Mouse (Mus musculus) intestine, embryonic 16.5 days (tissue): ENCODE data around the gene BC048679. TPM values are rescaled to one million over a fixed set of nuclear protein-coding genes. Genes with fewer than 3 reads are reported as not detected.
A peak's percentile ranks its signal among the peaks of the same experiment; 100 is the strongest.

Experiments used
- ATAC-seq: fragments of 200-750 bp; cut with Nextera tagmentation; 2 replicates; pipeline ENCODE4 v1.8.0; 2017; ENCODE audit warnings: moderate TSS enrichment, moderate library complexity
- H3K27ac ChIP-seq: fragments of 300-500 bp; sonication (generic); 2 replicates; pipeline ENCODE4 v1.5.1; 2014; ENCODE audit warnings: mild to moderate bottlenecking, low read length
- H3K27me3 ChIP-seq: fragments of 300-500 bp; sonication (generic); replicated peaks from 2 replicates; pipeline ENCODE4 v1.6.1; 2014; ENCODE audit warnings: low read length, control low read depth, mixed read lengths; ENCODE audit not compliant: control insufficient read depth, insufficient read depth
- H3K36me3 ChIP-seq: fragments of 300-500 bp; sonication (generic); 2 replicates; pipeline ENCODE4 v1.6.1; 2014; ENCODE audit warnings: low read length, control low read depth; ENCODE audit not compliant: control insufficient read depth, insufficient read depth
- H3K4me1 ChIP-seq: fragments of 300-500 bp; sonication (generic); 2 replicates; pipeline ENCODE4 v1.6.1; 2014; ENCODE audit warnings: low read length, control low read depth, mixed read lengths; ENCODE audit not compliant: control insufficient read depth, insufficient read depth
- H3K4me2 ChIP-seq: fragments of 300-500 bp; sonication (generic); 2 replicates; pipeline ENCODE4 v1.6.1; 2014; ENCODE audit warnings: low read depth, low read length, control low read depth
- H3K4me3 ChIP-seq: fragments of 300-500 bp; sonication (generic); 2 replicates; pipeline ENCODE4 v1.5.1; 2014; ENCODE audit warnings: mild to moderate bottlenecking, low read length
- H3K9ac ChIP-seq: fragments of 300-500 bp; sonication (generic); 2 replicates; pipeline ENCODE4 v1.6.1; 2014; ENCODE audit warnings: low read depth, low read length
- H3K9me3 ChIP-seq: fragments of 300-500 bp; sonication (generic); 2 replicates; pipeline ENCODE4 v1.6.1; 2016; ENCODE audit warnings: low read length, control low read depth; ENCODE audit not compliant: control insufficient read depth
- WGBS: fragments of 180-500 bp; shearing (Covaris S2); extraction: QIAGEN DNeasy Blood & Tissue Kit; methylation state at CpG from one replicate; pipeline ENCODE4 v1.1.7; 2014; 5-methylcytosine and 5-hydroxymethylcytosine counted together
- microRNA counts: library from miRNA; unstranded; fragments of <30 nt; microRNA quantifications from one replicate; lab custom pipeline; 2016
- polyA plus RNA-seq: library from polyadenylated mRNA; unstranded; fragments of >200 nt; fragmentation: Nextera tagmentation; extraction: Ambion mirVana; gene quantifications from 2 replicates; pipeline ENCODE4 v1.2.1, GENCODE M21; 2015

Gene BC048679
- polyA plus RNA-seq, 1 experiment from 2014 or later, result not detected

- Histone ChIP-seq H3K27ac (no peak overlapping the region), H3K27me3 (peaks cover 42% of the 10 kb centered on the region), H3K4me3 (peak overlapping the region; percentile 59), H3K9ac (0 out of 2 replicates have a peak overlapping the region, but pooled peaks have one; percentile 40), H3K9me3 (no peaks in the 10 kb centered on the region), H3K4me2 (peak overlapping the region; percentile 95), H3K36me3 (no peaks in the 10 kb centered on the region), H3K4me1 (peaks cover 8% of the 10 kb centered on the region)
- under 1% methylated on average over 75 of the region's 87 CpGs for WGBS
- ATAC-seq, result peak; percentile 62
Measured at GRCm38 (mm10) chr7:81454331-81455039, 43.6 kb downstream of the BC048679 start.

DNA sequence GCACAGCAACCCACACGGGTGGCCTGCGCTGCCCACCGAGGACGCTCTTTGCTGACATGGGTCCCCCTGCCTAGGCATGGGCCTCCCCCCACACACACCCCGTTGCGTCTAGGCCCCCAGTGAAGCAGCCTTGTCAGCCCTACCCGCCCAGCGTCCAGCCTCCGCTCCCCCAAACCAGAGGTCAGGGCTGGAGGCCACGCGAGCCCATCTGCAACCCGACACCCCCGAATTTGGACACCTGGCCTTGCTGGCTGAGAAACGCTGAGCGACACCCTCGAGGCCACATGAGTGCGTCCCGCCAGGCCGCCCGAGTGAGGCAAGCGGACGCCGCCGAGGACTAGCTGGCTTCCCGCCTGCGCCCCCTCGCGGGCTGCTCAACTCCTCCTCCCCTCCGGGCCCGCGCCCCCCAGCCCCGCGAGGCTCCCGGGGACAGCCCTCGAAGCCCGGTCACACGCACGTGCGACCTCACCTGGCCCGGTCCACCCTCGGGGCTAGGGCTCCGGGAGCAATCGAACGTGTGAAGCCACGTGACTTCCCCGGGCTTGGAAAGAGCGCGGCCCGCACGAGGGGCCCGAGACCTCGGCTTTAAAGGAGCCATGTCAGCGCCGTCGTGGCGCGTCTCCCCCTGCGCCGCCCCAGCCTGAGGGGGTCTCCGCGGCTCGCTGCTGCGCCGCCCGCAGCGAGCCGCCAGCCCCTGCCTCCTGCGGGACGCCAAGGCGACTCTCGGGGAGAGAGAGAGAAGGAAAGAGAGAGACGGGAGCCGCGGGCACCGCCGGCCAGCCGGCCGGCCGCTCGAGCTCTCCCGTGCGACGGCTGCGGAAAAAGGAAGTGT, 44.4 kb downstream of the BC048679 start:
- Histone ChIP-seq H3K4me3 (peak overlapping the region; percentile 59), H3K36me3 (no peaks in the 10 kb centered on the region), H3K9ac (no peak overlapping the region), H3K9me3 (no peaks in the 10 kb centered on the region), H3K4me2 (peak overlapping the region; percentile 95), H3K4me1 (peaks cover 8% of the 10 kb centered on the region), H3K27ac (no peak overlapping the region), H3K27me3 (peaks cover 42% of the 10 kb centered on the region)
- 0 out of 2 replicates have a peak, but pooled peaks have one; percentile 28 for ATAC-seq
- 7% methylated on average over 76 of the region's 84 CpGs for WGBS

GRCm38 (mm10) chr7:81452971-81453441, 45.1 kb downstream of the BC048679 start:
- peaks cover 42% of the 10 kb centered on the region for H3K27me3 ChIP-seq

More at GRCm38 (mm10) chr7:81452971-81453441, 45.1 kb downstream of the BC048679 start:
- 5% methylated on average over 21 of the region's 21 CpGs for WGBS
- Histone ChIP-seq H3K9me3 (no peaks in the 10 kb centered on the region), H3K4me2 (0 out of 2 replicates have a peak overlapping the region, but pooled peaks have one; percentile 95), H3K27ac (no peak overlapping the region), H3K4me3 (no peak overlapping the region), H3K36me3 (no peaks in the 10 kb centered on the region), H3K4me1 (peaks cover 8% of the 10 kb centered on the region), H3K9ac (no peak overlapping the region)
- ATAC-seq, result no peak

MicroRNA genes within 50 kb of the gene (microRNA counts, 519-probe panel; counts per million panel counts)
- 1,672 counts per million, percentile 21 among the panel's probes with 10 or more counts for microRNA mmu-miR-1839-3p (lab: Ali Mortazavi, UCI)
- microRNA mmu-miR-1839-5p (lab: Ali Mortazavi, UCI), result 2,481 counts per million, percentile 61 among the panel's probes with 10 or more counts

Other genes with a start within 250 kb of the BC048679 start
- gene Rps17, start 153.0 kb downstream of the BC048679 start, polyA plus RNA-seq, result 1,024 and 1,136 TPM in 2 replicates
- 0.81 and 0.92 TPM in 2 replicates for gene Cpeb1, start 42.8 kb downstream of the BC048679 start, polyA plus RNA-seq
- 4.4 and 5.2 TPM in 2 replicates for gene Ap3b2, start 4.4 kb downstream of the BC048679 start, polyA plus RNA-seq
- gene Fsd2, start 68.7 kb upstream of the BC048679 start, polyA plus RNA-seq, result 0.07 and 0.11 TPM in 2 replicates
- gene Whamm, start 73.0 kb upstream of the BC048679 start, polyA plus RNA-seq, result 1.4 and 1.9 TPM in 2 replicates
- gene Homer2, start 209.2 kb upstream of the BC048679 start, polyA plus RNA-seq, result 43.6 TPM in 2 replicates